Mouse (Mus musculus) MEL (cell line): ENCODE results near the gene Ift20. TPM values are rescaled to one million over a fixed set of nuclear protein-coding genes. Genes with fewer than 3 reads are reported as not detected.

ENCODE experiments used
- DNase-seq: peaks from one replicate; pipeline ENCODE4 v3.0.0; 2011; ENCODE audit warnings: low read depth, low spot score
- H3K27ac ChIP-seq: 2 replicates; pipeline ENCODE4 v1.5.1; 2012; ENCODE audit warnings: low read depth, mild to moderate bottlenecking, control low read depth, low read length, moderate library complexity; ENCODE audit not compliant: control insufficient read depth
- H3K27me3 ChIP-seq, 2 experiments: fragments of 150-350 bp in 1 of 2; sonication (generic) in 1 of 2; 2 replicates each; pipeline ENCODE4 v1.6.1; 2012; ENCODE audit warnings: low read length in 2 of 2, mild to moderate bottlenecking in 2 of 2, improper control_type of control experiment in 1 of 2, moderate library complexity in 1 of 2; ENCODE audit not compliant: insufficient read depth in 2 of 2, control insufficient read depth in 1 of 2
- H3K36me3 ChIP-seq, 2 experiments: 2 replicates each; pipeline ENCODE4 v1.6.1; 2012 to 2014; ENCODE audit warnings: low read length in 2 of 2, improper control_type of control experiment in 1 of 2, inconsistent platforms in 1 of 2, mild to moderate bottlenecking in 1 of 2; ENCODE audit not compliant: insufficient read depth in 2 of 2, control insufficient read depth in 1 of 2
- H3K4me1 ChIP-seq, 2 experiments: fragments of 150-350 bp in 1 of 2; sonication (generic) in 1 of 2; 2 replicates each; pipeline ENCODE4 v1.6.1; 2012; ENCODE audit warnings: low read length in 2 of 2, improper control_type of control experiment in 1 of 2, mild to moderate bottlenecking in 1 of 2; ENCODE audit not compliant: insufficient read depth in 2 of 2, control insufficient read depth in 1 of 2
- H3K4me3 ChIP-seq, 2 experiments: fragments of 150-350 bp in 1 of 2; sonication (generic) in 1 of 2; 2 replicates each; pipeline ENCODE4 v1.5.1; 2012; ENCODE audit warnings: low read depth in 2 of 2, low read length in 2 of 2, mild to moderate bottlenecking in 2 of 2, moderate library complexity in 2 of 2, control low read depth in 1 of 2, improper control_type of control experiment in 1 of 2; ENCODE audit not compliant: control insufficient read depth in 1 of 2, insufficient read depth in 1 of 2
- H3K79me2 ChIP-seq: 2 replicates; pipeline ENCODE4 v1.6.1; 2012; ENCODE audit warnings: mild to moderate bottlenecking, low read length, moderate library complexity; ENCODE audit not compliant: control insufficient read depth, poor library complexity, insufficient read depth
- H3K9ac ChIP-seq: 2 replicates; pipeline ENCODE4 v1.6.1; 2012; ENCODE audit warnings: low read depth, mild to moderate bottlenecking, control low read depth, low read length, moderate library complexity; ENCODE audit not compliant: control insufficient read depth, poor library complexity, severe bottlenecking
- H3K9me3 ChIP-seq: fragments of 150-350 bp; sonication (generic); replicated peaks from 2 replicates; pipeline ENCODE4 v1.6.1; 2012; ENCODE audit warnings: mild to moderate bottlenecking, low read length, improper control_type of control experiment, moderate library complexity; ENCODE audit not compliant: insufficient read depth
- CHD2 ChIP-seq: IDR thresholded peaks from 2 replicates; pipeline ENCODE4 v1.6.1; 2011; ENCODE audit warnings: low read length, improper control_type of control experiment
- ETS1 ChIP-seq: IDR thresholded peaks from 2 replicates; pipeline ENCODE4 v1.6.1; 2012; ENCODE audit warnings: low read depth, mild to moderate bottlenecking, inconsistent platforms, low read length, improper control_type of control experiment, moderate library complexity
- GATA1 ChIP-seq: IDR thresholded peaks from 2 replicates; pipeline ENCODE4 v1.6.1; 2011; ENCODE audit warnings: low read depth, low read length, improper control_type of control experiment
- HCFC1 ChIP-seq: IDR thresholded peaks from 2 replicates; pipeline ENCODE4 v1.6.1; 2012; ENCODE audit warnings: low read depth, mild to moderate bottlenecking, inconsistent platforms, low read length, improper control_type of control experiment, moderate library complexity
- KAT2A ChIP-seq: conservative IDR thresholded peaks from 2 replicates; pipeline ENCODE4 v1.6.1; 2012; ENCODE audit warnings: low read depth, low read length, improper control_type of control experiment, inconsistent platforms
- MAX ChIP-seq: IDR thresholded peaks from 2 replicates; pipeline ENCODE4 v1.6.1; 2011; ENCODE audit warnings: low read length, improper control_type of control experiment
- POLR2AphosphoS2 ChIP-seq: IDR thresholded peaks from 2 replicates; pipeline ENCODE4 v1.6.1; 2011; ENCODE audit warnings: low read length, improper control_type of control experiment
- RAD21 ChIP-seq: IDR thresholded peaks from 2 replicates; pipeline ENCODE4 v1.6.1; 2011; ENCODE audit warnings: mild to moderate bottlenecking, low read depth, low read length, improper control_type of control experiment
- TAL1 ChIP-seq: IDR thresholded peaks from 2 replicates; pipeline ENCODE4 v1.6.1; 2012; ENCODE audit warnings: mild to moderate bottlenecking, inconsistent platforms, low read length, moderate library complexity, mixed read lengths
- UBTF ChIP-seq: IDR thresholded peaks from 2 replicates; pipeline ENCODE4 v1.6.1; 2012; ENCODE audit warnings: low read depth, mild to moderate bottlenecking, inconsistent platforms, low read length, improper control_type of control experiment, moderate library complexity, borderline replicate concordance; ENCODE audit not compliant: insufficient read depth
- USF1 ChIP-seq: IDR thresholded peaks from 2 replicates; pipeline ENCODE4 v1.6.1; 2014; ENCODE audit warnings: low read depth, mild to moderate bottlenecking, inconsistent platforms, low read length, improper control_type of control experiment, moderate library complexity
- USF2 ChIP-seq, 2 experiments: IDR thresholded peaks; 2 replicates each; pipeline ENCODE4 v1.6.1; 2011 to 2012; ENCODE audit warnings: improper control_type of control experiment in 2 of 2, low read length in 2 of 2, borderline replicate concordance in 1 of 2, inconsistent platforms in 1 of 2, low read depth in 1 of 2, mild to moderate bottlenecking in 1 of 2; ENCODE audit not compliant: insufficient read depth in 1 of 2
- ZKSCAN1 ChIP-seq: IDR thresholded peaks from 2 replicates; pipeline ENCODE4 v1.6.1; 2012; ENCODE audit warnings: low read depth, mild to moderate bottlenecking, inconsistent platforms, low read length, improper control_type of control experiment, moderate library complexity
- polyA plus RNA-seq, 2 experiments: library from polyadenylated mRNA; stranded (reverse) in 1 of 2; unstranded in 1 of 2; fragments of >175 nt in 1 of 2; fragments of >200 nt in 1 of 2; gene quantifications; 2 replicates each; pipeline versions ENCODE4 v1.2.1 to v1.2.4; 2012; ENCODE audit warnings: low replicate concordance in 2 of 2, low read depth in 1 of 2; ENCODE audit not compliant: insufficient read length in 2 of 2, insufficient read depth in 1 of 2, missing spikeins in 1 of 2
- total RNA-seq: library from RNA; depleted of rRNA; stranded (reverse); fragments of 300-350 nt; gene quantifications from 2 replicates; pipeline ENCODE4 v1.2.3, GENCODE M21; 2012

Gene Ift20
- total and polyA plus RNA-seq, 3 experiments, result 128 to 196 TPM; not detected in 1

DNA sequence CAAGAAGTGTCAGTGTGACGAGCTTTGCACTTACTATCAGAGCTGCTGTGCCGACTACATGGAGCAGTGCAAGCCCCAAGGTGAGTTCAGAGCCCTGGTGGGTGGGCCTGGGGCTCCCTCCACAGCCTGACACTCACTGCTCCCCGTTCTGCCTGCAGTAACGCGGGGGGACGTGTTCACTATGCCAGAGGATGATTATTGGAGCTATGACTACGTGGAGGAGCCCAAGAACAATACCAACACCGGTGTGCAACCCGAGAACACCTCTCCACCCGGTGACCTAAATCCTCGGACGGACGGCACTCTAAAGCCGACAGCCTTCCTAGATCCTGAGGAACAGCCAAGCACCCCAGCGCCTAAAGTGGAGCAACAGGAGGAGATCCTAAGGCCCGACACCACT is 36.6 kb upstream of the Ift20 start:
- Histone ChIP-seq H3K9ac (no peak overlapping the region), H3K27ac (no peak overlapping the region), H3K9me3 (no peaks in the 10 kb centered on the region), H3K27me3 (no peaks in the 10 kb centered on the region; a peak in 3 of 4 replicates), H3K4me1 (peaks cover 0 to 26% of the 10 kb centered on the region in 2 experiments; a peak in 3 of 4 replicates), H3K79me2 (no peaks in the 10 kb centered on the region), H3K36me3 (peaks cover 0 to 7% of the 10 kb centered on the region in 2 experiments; a peak in 1 of 4 replicates), H3K4me3 (no peak overlapping the region)
- no peak for DNase-seq
- TF ChIP-seq USF1, result no peak
- no peak for TF ChIP-seq CHD2
- TF ChIP-seq UBTF, result no peak
- TF ChIP-seq ETS1, result no peak
- no peak for TF ChIP-seq GATA1
- TF ChIP-seq USF2 (IDR thresholded peaks at IDR 0.05; ENCODE audit: borderline replicate concordance in 1 of 2, insufficient read depth in 1 of 2, low read depth in 1 of 2, low read length in 2 of 2), result no peak
- TF ChIP-seq ZKSCAN1, result no peak
- TF ChIP-seq RAD21, result no peak
- no peak for TF ChIP-seq HCFC1
- no peak for TF ChIP-seq KAT2A
- TF ChIP-seq MAX, result no peak

DNA sequence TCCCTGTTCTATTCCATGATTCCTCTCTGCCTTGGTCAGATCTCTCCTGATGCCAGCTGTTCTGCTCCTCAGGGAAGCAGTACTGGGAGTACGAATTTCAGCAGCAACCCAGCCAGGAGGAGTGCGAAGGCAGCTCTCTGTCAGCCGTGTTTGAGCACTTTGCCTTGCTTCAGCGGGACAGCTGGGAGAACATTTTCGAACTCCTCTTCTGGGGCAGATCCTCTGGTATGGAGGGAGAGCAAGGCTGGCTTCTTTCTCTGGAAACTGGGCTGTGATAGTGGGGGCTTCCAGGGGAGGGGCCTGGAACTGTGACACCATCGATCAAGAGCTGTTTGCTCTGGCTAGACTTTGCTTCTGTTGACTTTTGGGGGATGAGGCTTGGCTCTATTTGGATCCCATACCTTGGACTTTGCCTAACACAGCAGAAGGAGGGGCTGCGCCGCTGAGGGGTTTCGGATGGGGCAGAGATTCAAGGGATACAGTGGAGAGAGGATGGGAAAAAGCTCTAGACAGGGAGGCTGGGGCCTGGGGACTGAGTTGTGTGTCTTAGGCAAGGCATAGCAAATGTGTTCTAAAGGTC is 35.4 kb upstream of the Ift20 start:
- H3K4me3 ChIP-seq, result no peak overlapping the region
- H3K36me3 ChIP-seq, result peaks cover 0 to 7% of the 10 kb centered on the region in 2 experiments; a peak in 1 of 4 replicates
- H3K27ac ChIP-seq, result no peak overlapping the region
- TF ChIP-seq POLR2AphosphoS2, result no peak
- no peaks in the 10 kb centered on the region for H3K9me3 ChIP-seq
- H3K79me2 ChIP-seq, result no peaks in the 10 kb centered on the region
- no peak for DNase-seq
- no peak overlapping the region for H3K9ac ChIP-seq
- no peaks in the 10 kb centered on the region; a peak in 1 of 4 replicates for H3K27me3 ChIP-seq
- peaks cover 0 to 26% of the 10 kb centered on the region in 2 experiments; a peak in 3 of 4 replicates for H3K4me1 ChIP-seq

DNA sequence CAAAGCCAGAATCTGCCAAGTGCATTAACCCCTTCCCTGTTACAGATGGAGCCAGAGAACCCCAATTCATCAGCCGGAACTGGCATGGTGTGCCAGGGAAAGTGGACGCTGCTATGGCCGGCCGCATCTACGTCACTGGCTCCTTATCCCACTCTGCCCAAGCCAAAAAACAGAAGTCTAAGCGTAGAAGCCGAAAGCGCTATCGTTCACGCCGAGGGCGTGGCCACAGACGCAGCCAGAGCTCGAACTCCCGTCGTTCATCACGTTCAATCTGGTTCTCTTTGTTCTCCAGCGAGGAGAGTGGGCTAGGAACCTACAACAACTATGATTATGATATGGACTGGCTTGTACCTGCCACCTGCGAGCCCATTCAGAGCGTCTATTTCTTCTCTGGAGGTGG is 34.6 kb upstream of the Ift20 start:
- Histone ChIP-seq H3K4me1 (peaks cover 0 to 26% of the 10 kb centered on the region in 2 experiments; a peak in 3 of 4 replicates), H3K9me3 (no peaks in the 10 kb centered on the region), H3K36me3 (peaks cover 3 to 7% of the 10 kb centered on the region in 2 experiments; a peak in 3 of 4 replicates), H3K4me3 (no peak overlapping the region)
- TF ChIP-seq GATA1 (peak; percentile 2; the same call in 1 of the 2 replicates), TAL1 (no peak)
- TF ChIP-seq, all 39 proteins: peak for 1
- Histone ChIP-seq H3K79me2 (no peaks in the 10 kb centered on the region), H3K9ac (no peak overlapping the region), H3K27ac (no peak overlapping the region), H3K27me3 (no peaks in the 10 kb centered on the region; a peak in 1 of 4 replicates)
- DNase-seq, result peak; percentile 84
